Comparison of ENCODE assay signal across 18 mouse cellular contexts in genomic region chr17:83101756-83102155, GRCm38 (mm10).
DNase-seq lines count a peak whose midpoint lies in the region; ATAC-seq lines count a peak whose summit lies in the region.
"Had no signal": no experiment of that assay in that cellular context is flagged by ENCODE, and none has a peak within 500 bp of the region (broad histone marks: within the 10 kb centered on the region; RNA-seq: fewer than 3 reads in every experiment).

No protein-coding gene starts in this region.

- no peak overlapping the region for H3K4me3 ChIP-seq in kidney, embryonic 15.5 days (replicated peaks)
- no peak overlapping the region for H3K4me3 ChIP-seq in limb, embryonic 12.5 days (replicated peaks)
- H3K4me3 ChIP-seq: embryonic facial prominence, embryonic 10.5 days; forebrain, embryonic 13.5 days; hindbrain, embryonic 13.5 days had no signal

- H3K9ac ChIP-seq in kidney, embryonic 15.5 days = no peak overlapping the region
- no peak overlapping the region for H3K9ac ChIP-seq in limb, embryonic 12.5 days (replicated peaks)
- H3K9ac ChIP-seq: forebrain, embryonic 13.5 days; forebrain, postnatal 0 days; hindbrain, embryonic 13.5 days had no signal

- no peaks in the 10 kb centered on the region for H3K36me3 ChIP-seq in kidney, embryonic 15.5 days
- H3K36me3 ChIP-seq in limb, embryonic 12.5 days = no peaks in the 10 kb centered on the region
- H3K36me3 ChIP-seq: embryonic facial prominence, embryonic 10.5 days; hindbrain, embryonic 13.5 days had no signal

- ATAC-seq in kidney, embryonic 15.5 days (replicated peaks; ENCODE audit: low FRiP score) = no peak
- ATAC-seq in limb, embryonic 12.5 days (ENCODE audit: insufficient number of reproducible peaks, insufficient read depth, low FRiP score, low TSS enrichment, low read depth) = no peak
- ATAC-seq: forebrain, embryonic 13.5 days; forebrain, postnatal 0 days; hindbrain, postnatal 0 days; Patski had no signal

- H3K4me1 ChIP-seq in kidney, embryonic 15.5 days = peaks cover 36% of the 10 kb centered on the region
- peaks cover 44% of the 10 kb centered on the region for H3K4me1 ChIP-seq in limb, embryonic 12.5 days (replicated peaks)

- no peaks in the 10 kb centered on the region for H3K27me3 ChIP-seq in kidney, embryonic 15.5 days
- peaks cover 89% of the 10 kb centered on the region for H3K27me3 ChIP-seq in limb, embryonic 12.5 days
- H3K27me3 ChIP-seq: CH12.LX; forebrain, embryonic 13.5 days; Patski had no signal

- 73% methylated on average over 14 of the region's 14 CpGs for WGBS in kidney, embryonic 15.5 days
- WGBS in limb, embryonic 12.5 days = 80% methylated on average over 14 of the region's 14 CpGs

- H3K9me3 ChIP-seq in kidney, embryonic 15.5 days (replicated peaks) = no peaks in the 10 kb centered on the region
- H3K9me3 ChIP-seq in limb, embryonic 12.5 days = no peaks in the 10 kb centered on the region
- H3K9me3 ChIP-seq: embryonic facial prominence, embryonic 10.5 days; forebrain, embryonic 13.5 days; hindbrain, embryonic 13.5 days had no signal

- peak overlapping the region; percentile 71 for H3K27ac ChIP-seq in kidney, embryonic 15.5 days
- H3K27ac ChIP-seq in limb, embryonic 12.5 days = no peak overlapping the region
- H3K27ac ChIP-seq: embryonic facial prominence, embryonic 10.5 days; forebrain, embryonic 13.5 days; hindbrain, embryonic 13.5 days; hindbrain, postnatal 0 days had no signal

- no peak overlapping the region for H3K4me2 ChIP-seq in kidney, embryonic 15.5 days
- peak overlapping the region; percentile 6; the same call in 1 of the 2 replicates for H3K4me2 ChIP-seq in limb, embryonic 12.5 days
- H3K4me2 ChIP-seq: forebrain, embryonic 13.5 days; hindbrain, embryonic 13.5 days had no signal

- DNase-seq in gastrocnemius, adult 8-10 months (ENCODE audit: low spot score in 2 of 2) = peak; percentile 32 to 56
- DNase-seq in gastrocnemius, postnatal 10 days = no peak
- DNase-seq in kidney, adult 9 months = no peak
- DNase-seq in left cerebral cortex, adult 18-20 months (ENCODE audit: low spot score in 2 of 2) = no peak
- DNase-seq in cerebellum, adult 11 months = no peak
- DNase-seq: adrenal gland, adult 2 months; adrenal gland, postnatal 25 days; cerebellum, adult 2 months; forebrain, postnatal 0 days; heart, postnatal 10 days had no signal

Comparison
In these comparisons a context has a peak if more than half of its experiments do, and no peak if none do; other contexts are left out.
1. DNase-seq: peak in gastrocnemius, adult 8-10 months (2 of 2); none in gastrocnemius, postnatal 10 days (single experiment), kidney, adult 9 months (single experiment), left cerebral cortex, adult 18-20 months (0 of 2) and cerebellum, adult 11 months (single experiment).